ENCODE assay signal across 19 mouse cellular contexts in genomic region chr5:90964764-90965163, GRCm38 (mm10). TPM values are rescaled to one million over a fixed set of nuclear protein-coding genes. Genes with fewer than 3 reads are reported as not detected.
DNase-seq lines count a peak whose midpoint lies in the region; ATAC-seq lines count a peak whose summit lies in the region.
"Had no signal": no experiment of that assay in that cellular context is flagged by ENCODE, and none has a peak within 500 bp of the region (broad histone marks: within the 10 kb centered on the region; RNA-seq: fewer than 3 reads in every experiment).

No protein-coding gene starts in this region.

- H3K4me2 ChIP-seq in liver, embryonic 12.5 days: no peak overlapping the region
- H3K4me2 ChIP-seq: embryonic facial prominence, embryonic 12.5 days; forebrain, embryonic 13.5 days; forebrain, embryonic 15.5 days had no signal

- H3K9ac ChIP-seq in liver, embryonic 12.5 days: no peak overlapping the region
- H3K9ac ChIP-seq: embryonic facial prominence, embryonic 12.5 days; forebrain, embryonic 13.5 days; forebrain, embryonic 15.5 days; forebrain, postnatal 0 days had no signal

- no peak overlapping the region for H3K4me3 ChIP-seq in liver, embryonic 12.5 days
- H3K4me3 ChIP-seq: embryonic facial prominence, embryonic 10.5 days; embryonic facial prominence, embryonic 12.5 days; forebrain, embryonic 13.5 days; forebrain, embryonic 15.5 days had no signal

- H3K27ac ChIP-seq in liver, embryonic 12.5 days: no peak overlapping the region
- H3K27ac ChIP-seq: embryonic facial prominence, embryonic 10.5 days; embryonic facial prominence, embryonic 12.5 days; forebrain, embryonic 13.5 days; forebrain, embryonic 15.5 days had no signal

- no peaks in the 10 kb centered on the region for H3K9me3 ChIP-seq in liver, embryonic 12.5 days (replicated peaks)
- H3K9me3 ChIP-seq: embryonic facial prominence, embryonic 10.5 days; embryonic facial prominence, embryonic 12.5 days; forebrain, embryonic 13.5 days; forebrain, embryonic 15.5 days; G1E had no signal

- peak; percentile 40 for ATAC-seq in common myeloid progenitor, adult 5-6 weeks (replicated peaks; ENCODE audit: low read depth, poor library complexity, severe bottlenecking)
- ATAC-seq in megakaryocyte, adult 5-6 weeks (ENCODE audit: poor library complexity, severe bottlenecking): peak; percentile 49
- no peak for ATAC-seq in liver, embryonic 12.5 days
- ATAC-seq: CD4-positive, CD25-positive, alpha-beta regulatory T cell, adult 4 months; forebrain, embryonic 13.5 days; forebrain, embryonic 15.5 days; forebrain, postnatal 0 days; Patski had no signal

- no peaks in the 10 kb centered on the region for H3K36me3 ChIP-seq in liver, embryonic 12.5 days
- H3K36me3 ChIP-seq: embryonic facial prominence, embryonic 12.5 days; G1E had no signal

- no peaks in the 10 kb centered on the region for H3K27me3 ChIP-seq in liver, embryonic 12.5 days (replicated peaks)
- H3K27me3 ChIP-seq: CH12.LX; embryonic facial prominence, embryonic 12.5 days; forebrain, embryonic 13.5 days; forebrain, embryonic 15.5 days; Patski had no signal

- H3K4me1 ChIP-seq in liver, embryonic 12.5 days: no peaks in the 10 kb centered on the region
- H3K4me1 ChIP-seq: embryonic facial prominence, embryonic 10.5 days; embryonic facial prominence, embryonic 12.5 days; forebrain, embryonic 13.5 days; forebrain, embryonic 15.5 days had no signal

- 62% methylated on average over 4 of the region's 4 CpGs for WGBS in liver, embryonic 12.5 days (ENCODE audit: insufficient replicate concordance)

- peak; percentile 51 for DNase-seq in 416B (ENCODE audit: low read depth)
- no peak for DNase-seq in layer of hippocampus, adult 11-12 months (ENCODE audit: low spot score)
- no peak for DNase-seq in right cerebral cortex, postnatal 10 days (ENCODE audit: low spot score in 2 of 2)
- DNase-seq: adrenal gland, adult 8-10 months; cerebellum, adult 11 months; cerebellum, adult 8-10 months; cerebellum, adult 9-11 months; forebrain, postnatal 0 days had no signal

RNA-seq across cellular contexts. Expression of gene Mthfd2l, which starts 33.8 kb away (rescaled TPM):
- 26.4 and 31.0 TPM in 2 replicates for total RNA-seq in common myeloid progenitor, adult 5-6 weeks (2017)
- total RNA-seq in megakaryocyte, adult 5-6 weeks (2015): 3.3 and 4.4 TPM in 2 replicates
- 3.2 and 9.7 TPM in 2 replicates for total RNA-seq in megakaryocyte, adult 5-6 weeks (2017)
- polyA plus RNA-seq in liver, embryonic 12.5 days (2016; fragmentation: Nextera tagmentation; extraction: Ambion mirVana): 11.4 and 13.9 TPM in 2 replicates
